Mouse (Mus musculus) MEL (cell line): ENCODE data around the gene Vti1a. TPM values are rescaled to one million over a fixed set of nuclear protein-coding genes. Genes with fewer than 3 reads are reported as not detected.
A peak's percentile ranks its signal among the peaks of the same experiment; 100 is the strongest.

Experiments used
- DNase-seq: peaks from one replicate; pipeline ENCODE4 v3.0.0; 2011; ENCODE audit warnings: low read depth, low spot score
- H3K27ac ChIP-seq: 2 replicates; pipeline ENCODE4 v1.5.1; 2012; ENCODE audit warnings: low read depth, mild to moderate bottlenecking, control low read depth, low read length, moderate library complexity; ENCODE audit not compliant: control insufficient read depth
- H3K27me3 ChIP-seq, 2 experiments: fragments of 150-350 bp in 1 of 2; sonication (generic) in 1 of 2; 2 replicates each; pipeline ENCODE4 v1.6.1; 2012; ENCODE audit warnings: low read length in 2 of 2, mild to moderate bottlenecking in 2 of 2, improper control_type of control experiment in 1 of 2, moderate library complexity in 1 of 2; ENCODE audit not compliant: insufficient read depth in 2 of 2, control insufficient read depth in 1 of 2
- H3K36me3 ChIP-seq, 2 experiments: 2 replicates each; pipeline ENCODE4 v1.6.1; 2012 to 2014; ENCODE audit warnings: low read length in 2 of 2, improper control_type of control experiment in 1 of 2, inconsistent platforms in 1 of 2, mild to moderate bottlenecking in 1 of 2; ENCODE audit not compliant: insufficient read depth in 2 of 2, control insufficient read depth in 1 of 2
- H3K4me1 ChIP-seq, 2 experiments: fragments of 150-350 bp in 1 of 2; sonication (generic) in 1 of 2; 2 replicates each; pipeline ENCODE4 v1.6.1; 2012; ENCODE audit warnings: low read length in 2 of 2, improper control_type of control experiment in 1 of 2, mild to moderate bottlenecking in 1 of 2; ENCODE audit not compliant: insufficient read depth in 2 of 2, control insufficient read depth in 1 of 2
- H3K4me3 ChIP-seq, 2 experiments: fragments of 150-350 bp in 1 of 2; sonication (generic) in 1 of 2; 2 replicates each; pipeline ENCODE4 v1.5.1; 2012; ENCODE audit warnings: low read depth in 2 of 2, low read length in 2 of 2, mild to moderate bottlenecking in 2 of 2, moderate library complexity in 2 of 2, control low read depth in 1 of 2, improper control_type of control experiment in 1 of 2; ENCODE audit not compliant: control insufficient read depth in 1 of 2, insufficient read depth in 1 of 2
- H3K79me2 ChIP-seq: 2 replicates; pipeline ENCODE4 v1.6.1; 2012; ENCODE audit warnings: mild to moderate bottlenecking, low read length, moderate library complexity; ENCODE audit not compliant: control insufficient read depth, poor library complexity, insufficient read depth
- H3K9ac ChIP-seq: 2 replicates; pipeline ENCODE4 v1.6.1; 2012; ENCODE audit warnings: low read depth, mild to moderate bottlenecking, control low read depth, low read length, moderate library complexity; ENCODE audit not compliant: control insufficient read depth, poor library complexity, severe bottlenecking
- H3K9me3 ChIP-seq: fragments of 150-350 bp; sonication (generic); replicated peaks from 2 replicates; pipeline ENCODE4 v1.6.1; 2012; ENCODE audit warnings: mild to moderate bottlenecking, low read length, improper control_type of control experiment, moderate library complexity; ENCODE audit not compliant: insufficient read depth
- BHLHE40 ChIP-seq: IDR thresholded peaks from 2 replicates; pipeline ENCODE4 v1.6.1; 2012; ENCODE audit warnings: low read depth, mild to moderate bottlenecking, inconsistent platforms, low read length, improper control_type of control experiment, borderline replicate concordance
- CHD2 ChIP-seq: IDR thresholded peaks from 2 replicates; pipeline ENCODE4 v1.6.1; 2011; ENCODE audit warnings: low read length, improper control_type of control experiment
- CTCF ChIP-seq, 3 experiments: IDR thresholded peaks in 2 of 3; conservative IDR thresholded peaks in 1 of 3; 2 replicates each; pipeline ENCODE4 v1.5.1; 2011 to 2012; ENCODE audit warnings: low read length in 3 of 3, low read depth in 2 of 3, mild to moderate bottlenecking in 2 of 3, improper control_type of control experiment in 1 of 3, inconsistent platforms in 1 of 3, mixed read lengths in 1 of 3, moderate library complexity in 1 of 3; ENCODE audit not compliant: control insufficient read depth in 1 of 3, insufficient read depth in 1 of 3, poor library complexity in 1 of 3, severe bottlenecking in 1 of 3
- E2F4 ChIP-seq: IDR thresholded peaks from 2 replicates; pipeline ENCODE4 v1.6.1; 2011; ENCODE audit warnings: low read depth, low read length, improper control_type of control experiment, borderline replicate concordance
- ELF1 ChIP-seq: IDR thresholded peaks from 2 replicates; pipeline ENCODE4 v1.6.1; 2014; ENCODE audit warnings: low read depth, mild to moderate bottlenecking, inconsistent platforms, low read length, improper control_type of control experiment, moderate library complexity
- EP300 ChIP-seq, 2 experiments: IDR thresholded peaks; 2 replicates each; pipeline ENCODE4 v1.6.1; 2011; ENCODE audit warnings: improper control_type of control experiment in 2 of 2, low read length in 2 of 2, low read depth in 1 of 2, mild to moderate bottlenecking in 1 of 2
- ETS1 ChIP-seq: IDR thresholded peaks from 2 replicates; pipeline ENCODE4 v1.6.1; 2012; ENCODE audit warnings: low read depth, mild to moderate bottlenecking, inconsistent platforms, low read length, improper control_type of control experiment, moderate library complexity
- GATA1 ChIP-seq: IDR thresholded peaks from 2 replicates; pipeline ENCODE4 v1.6.1; 2011; ENCODE audit warnings: low read depth, low read length, improper control_type of control experiment
- HCFC1 ChIP-seq: IDR thresholded peaks from 2 replicates; pipeline ENCODE4 v1.6.1; 2012; ENCODE audit warnings: low read depth, mild to moderate bottlenecking, inconsistent platforms, low read length, improper control_type of control experiment, moderate library complexity
- JUND ChIP-seq: IDR thresholded peaks from 2 replicates; pipeline ENCODE4 v1.6.1; 2011; ENCODE audit warnings: low read depth, mild to moderate bottlenecking, improper control_type of control experiment, low read length
- KAT2A ChIP-seq: conservative IDR thresholded peaks from 2 replicates; pipeline ENCODE4 v1.6.1; 2012; ENCODE audit warnings: low read depth, low read length, improper control_type of control experiment, inconsistent platforms
- MAFK ChIP-seq: IDR thresholded peaks from 2 replicates; pipeline ENCODE4 v1.6.1; 2011; ENCODE audit warnings: low read depth, mild to moderate bottlenecking, low read length, improper control_type of control experiment, borderline replicate concordance
- MAZ ChIP-seq: IDR thresholded peaks from 2 replicates; pipeline ENCODE4 v1.6.1; 2012; ENCODE audit warnings: low read depth, mild to moderate bottlenecking, inconsistent platforms, low read length, improper control_type of control experiment
- MEF2A ChIP-seq: IDR thresholded peaks from 2 replicates; pipeline ENCODE4 v1.6.1; 2014; ENCODE audit warnings: low read depth, mild to moderate bottlenecking, inconsistent platforms, low read length, improper control_type of control experiment; ENCODE audit not compliant: poor library complexity, insufficient replicate concordance, severe bottlenecking; ENCODE audit errors: extremely low read depth
- MYB ChIP-seq: IDR thresholded peaks from 2 replicates; pipeline ENCODE4 v1.6.1; 2011; ENCODE audit warnings: mild to moderate bottlenecking, low read depth, low read length, improper control_type of control experiment
- NELFE ChIP-seq: IDR thresholded peaks from 2 replicates; pipeline ENCODE4 v1.6.1; 2011; ENCODE audit warnings: low read depth, low read length, improper control_type of control experiment
- POLR2AphosphoS2 ChIP-seq: IDR thresholded peaks from 2 replicates; pipeline ENCODE4 v1.6.1; 2011; ENCODE audit warnings: low read length, improper control_type of control experiment
- RAD21 ChIP-seq: IDR thresholded peaks from 2 replicates; pipeline ENCODE4 v1.6.1; 2011; ENCODE audit warnings: mild to moderate bottlenecking, low read depth, low read length, improper control_type of control experiment
- SMC3 ChIP-seq: IDR thresholded peaks from 2 replicates; pipeline ENCODE4 v1.6.1; 2011; ENCODE audit warnings: low read depth, low read length, improper control_type of control experiment
- TBP ChIP-seq: IDR thresholded peaks from 2 replicates; pipeline ENCODE4 v1.8.0; 2011; ENCODE audit warnings: low read depth, low read length, improper control_type of control experiment
- TCF12 ChIP-seq: IDR thresholded peaks from 2 replicates; pipeline ENCODE4 v1.6.1; 2014; ENCODE audit warnings: low read depth, mild to moderate bottlenecking, inconsistent platforms, low read length, improper control_type of control experiment, moderate library complexity
- UBTF ChIP-seq: IDR thresholded peaks from 2 replicates; pipeline ENCODE4 v1.6.1; 2012; ENCODE audit warnings: low read depth, mild to moderate bottlenecking, inconsistent platforms, low read length, improper control_type of control experiment, moderate library complexity, borderline replicate concordance; ENCODE audit not compliant: insufficient read depth
- ZMIZ1 ChIP-seq: IDR thresholded peaks from 2 replicates; pipeline ENCODE4 v1.6.1; 2012; ENCODE audit warnings: low read depth, mild to moderate bottlenecking, inconsistent platforms, low read length, improper control_type of control experiment, moderate library complexity
- polyA plus RNA-seq, 2 experiments: library from polyadenylated mRNA; stranded (reverse) in 1 of 2; unstranded in 1 of 2; fragments of >175 nt in 1 of 2; fragments of >200 nt in 1 of 2; gene quantifications; 2 replicates each; pipeline versions ENCODE4 v1.2.1 to v1.2.4; 2012; ENCODE audit warnings: low replicate concordance in 2 of 2, low read depth in 1 of 2; ENCODE audit not compliant: insufficient read length in 2 of 2, insufficient read depth in 1 of 2, missing spikeins in 1 of 2
- total RNA-seq: library from RNA; depleted of rRNA; stranded (reverse); fragments of 300-350 nt; gene quantifications from 2 replicates; pipeline ENCODE4 v1.2.3, GENCODE M21; 2012

Vti1a gene
- total and polyA plus RNA-seq, 3 experiments: 37.2 to 119 (median 42.8) TPM

GRCm38 (mm10) chr19:55423952-55424351 lies 107.9 kb downstream of the Vti1a start:
- DNase-seq: peak; percentile 82
- no peaks in the 10 kb centered on the region for H3K79me2 ChIP-seq
- H3K9ac ChIP-seq: no peak overlapping the region
- H3K36me3 ChIP-seq: peaks cover 2 to 4% of the 10 kb centered on the region in 2 experiments; a peak in 3 of 4 replicates
- TF ChIP-seq JUND (no peak), MAZ (no peak), ETS1 (0 out of 2 replicates have a peak, but pooled peaks have one; percentile 16)
- TF ChIP-seq, all 39 proteins: peak for 1
- Histone ChIP-seq H3K27me3 (no peaks in the 10 kb centered on the region), H3K4me1 (peaks cover 0 to 2% of the 10 kb centered on the region in 2 experiments; a peak in 1 of 4 replicates), H3K9me3 (no peaks in the 10 kb centered on the region), H3K27ac (no peak overlapping the region), H3K4me3 (no peak overlapping the region)

DNA sequence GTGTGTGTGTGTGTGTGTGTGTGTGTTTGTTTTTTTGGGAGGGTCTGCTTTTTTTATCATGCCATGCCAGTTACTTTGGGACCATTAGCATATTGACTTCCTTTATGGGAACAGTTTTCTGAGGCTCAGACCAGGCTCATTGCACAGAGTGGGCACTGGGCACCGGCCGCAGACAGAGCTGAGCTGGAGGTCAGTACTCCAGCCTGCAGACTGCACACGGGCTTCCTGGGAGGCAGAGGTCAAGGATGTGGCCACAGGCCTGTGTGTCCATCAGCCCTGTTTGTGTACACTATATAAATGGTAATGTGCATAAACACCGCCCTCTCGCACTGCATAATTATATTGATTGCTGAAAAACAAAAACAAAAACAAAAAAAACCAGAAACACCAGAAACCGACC lies 108.4 kb downstream of the Vti1a start:
- Histone ChIP-seq H3K79me2 (no peaks in the 10 kb centered on the region), H3K4me1 (peaks cover 0 to 2% of the 10 kb centered on the region in 2 experiments; a peak in 1 of 4 replicates), H3K27ac (no peak overlapping the region), H3K36me3 (peaks cover 2 to 4% of the 10 kb centered on the region in 2 experiments; a peak in 2 of 4 replicates), H3K27me3 (no peaks in the 10 kb centered on the region), H3K9ac (no peak overlapping the region), H3K9me3 (no peaks in the 10 kb centered on the region), H3K4me3 (no peak overlapping the region)
- TF ChIP-seq RAD21: no peak
- TF ChIP-seq CHD2: no peak
- no peak for TF ChIP-seq TBP
- no peak for TF ChIP-seq ZMIZ1
- TF ChIP-seq MAFK: no peak
- no peak for TF ChIP-seq ELF1
- no peak for TF ChIP-seq CTCF (IDR thresholded peaks at IDR 0.05 in 2 of 3, conservative IDR thresholded peaks at IDR 0.05 in 1 of 3; ENCODE audit: control insufficient read depth in 1 of 3, insufficient read depth in 1 of 3, low read depth in 2 of 3, low read length in 3 of 3, poor library complexity in 1 of 3, severe bottlenecking in 1 of 3)
- TF ChIP-seq ETS1: no peak
- TF ChIP-seq E2F4: no peak
- TF ChIP-seq MYB: no peak
- DNase-seq: no peak

DNA sequence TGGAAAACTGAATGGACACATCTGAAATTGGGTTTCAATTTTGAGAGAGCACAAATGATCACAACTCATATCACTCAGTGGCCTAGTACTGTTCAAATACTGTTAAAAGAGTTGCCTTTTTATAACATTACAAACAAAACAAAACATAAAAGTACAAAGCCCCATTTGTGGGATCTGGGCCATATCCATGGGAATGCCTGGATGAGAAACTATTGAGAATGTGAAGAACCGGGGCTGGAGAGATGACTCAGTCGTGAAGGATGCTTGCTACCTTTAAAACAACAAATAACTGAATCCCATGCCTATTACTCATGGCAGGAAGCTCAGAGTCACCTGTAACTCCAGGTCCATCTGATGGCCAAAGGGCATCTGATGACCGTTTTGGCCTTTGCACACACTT lies 124.2 kb downstream of the Vti1a start:
- Histone ChIP-seq H3K9ac (no peak overlapping the region), H3K27ac (no peak overlapping the region), H3K36me3 (no peaks in the 10 kb centered on the region), H3K27me3 (no peaks in the 10 kb centered on the region), H3K9me3 (no peaks in the 10 kb centered on the region), H3K4me1 (no peaks in the 10 kb centered on the region), H3K4me3 (no peak overlapping the region), H3K79me2 (no peaks in the 10 kb centered on the region)
- no peak for DNase-seq
- TF ChIP-seq KAT2A (no peak), EP300 (IDR thresholded peaks at IDR 0.05; ENCODE audit: low read depth in 1 of 2, low read length in 2 of 2) (no peak), GATA1 (no peak), UBTF (no peak), POLR2AphosphoS2 (no peak), NELFE (no peak), HCFC1 (no peak), ELF1 (no peak), TCF12 (no peak), MEF2A (no peak), BHLHE40 (no peak), SMC3 (no peak), ZMIZ1 (no peak)
